Mouse (Mus musculus): ENCODE measurements around the gene Olfr66. TPM values are rescaled to one million over a fixed set of nuclear protein-coding genes. Genes with fewer than 3 reads are reported as not detected.

Gene Olfr66
- total RNA-seq (2021) (not detected), polyA plus RNA-seq (2012; rRNA removed) (not detected in 2 replicates)
- long read RNA-seq, result 0 reads

DNA sequence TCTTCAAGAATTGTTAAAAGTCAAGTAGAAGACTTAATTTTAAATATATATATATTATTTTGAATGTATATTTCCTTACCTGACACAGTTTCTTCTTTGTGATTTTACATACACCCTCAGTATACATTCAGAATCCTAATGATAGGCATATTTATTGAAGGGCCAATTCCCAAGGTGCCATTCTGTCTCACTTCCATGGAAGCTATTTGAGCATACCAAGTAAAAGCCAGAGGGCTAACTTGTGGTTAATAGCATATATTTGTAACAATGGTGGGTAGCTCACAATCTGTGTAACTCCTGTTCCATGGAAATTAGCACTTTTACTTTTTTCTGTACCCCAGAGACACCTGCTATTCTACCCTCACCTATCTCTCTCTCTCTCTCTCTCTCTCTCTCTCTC is at the start of gene Olfr66:
Gene Olfr66, minus strand, starts transcription at position 101 of the 400 bp plus-strand sequence.
- no peak for DNase-seq

DNA sequence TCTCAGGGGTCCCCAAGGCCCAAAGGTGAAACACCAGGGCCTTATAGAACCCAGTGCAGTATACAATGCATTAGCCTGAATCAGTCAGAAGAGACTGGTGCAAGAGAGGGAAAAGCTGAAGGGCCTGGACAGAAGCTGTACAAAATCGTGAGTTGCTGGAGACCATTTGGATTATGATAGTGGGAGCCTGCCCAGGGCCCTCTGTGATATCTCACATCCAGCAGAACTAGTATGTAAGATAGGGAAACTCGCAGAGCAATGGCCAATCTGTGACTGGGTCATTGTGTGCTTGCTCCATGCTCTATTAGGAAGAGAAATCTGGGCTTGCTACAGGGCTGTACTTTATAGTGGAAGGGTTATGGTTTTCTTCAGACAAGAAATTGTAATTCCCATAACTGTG is 48.2 kb upstream of the Olfr66 start, which contains the start of gene Olfr632:
Gene Olfr632, plus strand, starts transcription at position 84 of the 400 bp plus-strand sequence.
- no peak for DNase-seq

DNA sequence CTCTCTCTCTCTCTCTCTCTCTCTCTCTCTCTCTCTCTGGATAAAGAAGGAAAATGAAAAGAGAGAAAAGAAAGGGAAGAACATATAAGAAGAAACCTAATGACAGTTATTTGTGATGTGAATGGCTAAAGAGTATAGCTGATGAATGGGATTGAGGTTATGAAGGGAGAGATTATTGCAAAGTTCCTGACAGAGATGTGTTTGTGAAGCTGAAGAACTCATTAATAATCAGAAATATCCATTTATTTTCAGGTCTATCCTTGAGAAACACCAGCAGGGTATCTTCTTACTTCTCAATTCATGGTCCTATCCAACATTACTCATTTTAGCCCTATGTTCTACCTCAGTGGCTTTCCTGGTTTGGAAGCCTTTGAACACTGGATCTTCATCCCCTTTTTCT is 42.5 kb upstream of the Olfr66 start, which contains the start of gene Olfr631:
Gene Olfr631, plus strand, starts transcription at position 301 of the 400 bp plus-strand sequence.
- no peak for DNase-seq

DNA sequence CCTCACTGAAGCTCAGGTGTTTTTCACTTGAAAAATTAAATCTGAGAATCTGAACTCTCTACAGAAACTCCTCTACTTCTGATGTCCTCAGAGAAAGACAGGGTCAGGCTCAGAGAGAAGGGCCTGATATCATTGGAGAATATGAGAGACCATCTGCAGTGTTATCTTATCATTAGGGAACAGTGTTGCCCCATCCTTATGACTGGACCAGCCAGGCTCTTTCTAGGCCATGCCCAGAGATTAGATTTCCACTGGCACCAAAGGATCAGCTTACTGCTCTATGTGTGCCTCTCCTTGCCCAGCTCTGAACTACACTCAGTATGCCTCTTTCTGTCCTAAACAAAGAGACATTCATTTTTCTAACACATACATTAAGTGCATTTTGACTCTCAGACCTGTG is 29.3 kb upstream of the Olfr66 start:
- DNase-seq, result no peak

DNA sequence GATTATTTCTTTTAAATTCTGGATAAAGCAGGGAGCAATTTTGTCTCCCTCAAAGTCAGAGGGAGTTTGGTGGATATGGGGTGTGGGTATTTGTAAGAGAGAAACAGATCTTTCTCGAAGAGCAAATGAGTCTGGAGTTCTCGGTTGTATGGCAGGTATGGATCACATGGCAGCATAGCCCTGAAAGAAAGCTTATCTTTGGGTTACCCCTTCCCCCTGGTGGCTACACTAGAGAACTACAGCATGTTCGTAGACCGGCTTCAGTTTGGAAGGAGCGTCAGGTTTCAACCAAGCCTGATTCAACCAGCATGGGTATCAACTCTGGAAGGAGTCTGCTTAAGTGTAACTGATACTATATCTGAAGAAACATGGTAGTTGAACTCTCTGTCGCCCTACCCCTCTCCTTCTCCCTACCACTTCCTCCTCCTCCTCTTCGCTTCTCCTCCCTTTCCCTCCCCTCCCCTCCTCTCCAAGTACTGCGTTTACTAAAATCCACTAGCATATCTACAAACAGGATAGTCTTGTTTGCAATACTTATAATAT is 27.0 kb upstream of the Olfr66 start:
- DNase-seq, result no peak

DNA sequence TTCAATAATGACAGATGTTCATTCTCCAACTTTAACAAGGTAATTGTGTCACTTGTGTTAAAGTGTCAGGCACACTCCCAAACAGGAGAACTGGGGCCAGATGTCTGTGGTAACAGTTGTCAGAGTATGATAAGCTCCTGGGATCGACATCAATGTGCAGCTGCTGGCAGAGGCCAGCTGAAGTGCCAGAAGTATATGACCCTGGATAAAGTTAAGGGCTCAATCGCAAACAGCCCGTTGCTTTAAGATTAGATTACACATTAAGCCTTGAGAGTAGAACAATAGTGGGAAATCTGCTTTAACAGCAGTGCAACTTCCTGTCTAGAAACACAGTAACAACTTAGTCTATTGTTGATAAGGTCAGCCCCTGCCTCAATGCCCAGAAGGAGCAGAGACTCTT is 24.0 kb upstream of the Olfr66 start:
- no peak for DNase-seq

GRCm38 (mm10) chr7:103903187-103903586 is 17.1 kb upstream of the Olfr66 start, which contains the start of gene Olfr65:
Olfr65 (plus strand) TSS chr7:103903487.
- DNase-seq, result no peak

- no peak for DNase-seq
These were observed 8.3 kb upstream of the Olfr66 start, which contains the start of gene Olfr64 for GRCm38 (mm10) chr7:103894385-103894784. Olfr64 (minus strand) TSS chr7:103894485.

DNA sequence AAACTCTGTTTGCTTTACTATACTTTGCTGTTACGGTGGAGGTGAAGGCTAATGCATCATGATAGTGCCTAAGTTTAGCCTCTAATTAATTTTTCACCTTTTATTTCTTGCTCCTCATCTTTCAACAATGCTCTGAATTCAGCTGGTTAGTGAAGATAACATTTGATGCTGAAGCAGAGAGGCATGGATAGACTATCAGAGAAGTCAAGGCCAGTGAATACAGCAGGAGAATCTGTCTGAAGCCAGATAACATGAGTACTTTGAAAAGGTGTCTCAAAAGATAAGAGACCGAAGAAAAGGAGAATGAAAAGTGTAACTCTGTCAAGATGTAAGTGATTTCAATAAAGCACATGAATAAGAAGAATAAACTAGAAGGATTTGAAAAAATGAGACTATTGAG is 9.0 kb downstream of the Olfr66 start:
- DNase-seq, result no peak

- DNase-seq, result no peak
These were observed 11.6 kb downstream of the Olfr66 start for GRCm38 (mm10) chr7:103874451-103874850.

- DNase-seq, result no peak
These were observed 13.0 kb downstream of the Olfr66 start for GRCm38 (mm10) chr7:103873064-103873463.

DNA sequence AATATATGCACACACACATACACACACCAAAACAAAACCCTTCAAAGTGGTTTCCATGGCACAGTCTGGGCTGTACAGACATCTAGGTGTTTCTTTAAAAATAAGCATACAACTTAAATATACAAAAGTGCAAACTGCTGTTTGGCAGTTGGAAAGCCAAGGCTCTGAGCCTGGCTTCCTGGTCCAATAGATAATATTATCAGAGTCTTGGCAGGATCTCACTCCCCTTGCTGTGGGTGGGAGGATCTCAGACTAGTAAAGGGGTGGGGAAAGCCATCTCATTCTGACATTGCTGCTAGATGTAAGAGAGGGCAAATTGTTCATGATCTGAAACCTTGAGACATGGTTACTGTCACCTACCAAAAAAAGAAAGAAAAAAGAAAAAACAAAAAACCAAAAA is 15.4 kb downstream of the Olfr66 start:
- no peak for DNase-seq

DNA sequence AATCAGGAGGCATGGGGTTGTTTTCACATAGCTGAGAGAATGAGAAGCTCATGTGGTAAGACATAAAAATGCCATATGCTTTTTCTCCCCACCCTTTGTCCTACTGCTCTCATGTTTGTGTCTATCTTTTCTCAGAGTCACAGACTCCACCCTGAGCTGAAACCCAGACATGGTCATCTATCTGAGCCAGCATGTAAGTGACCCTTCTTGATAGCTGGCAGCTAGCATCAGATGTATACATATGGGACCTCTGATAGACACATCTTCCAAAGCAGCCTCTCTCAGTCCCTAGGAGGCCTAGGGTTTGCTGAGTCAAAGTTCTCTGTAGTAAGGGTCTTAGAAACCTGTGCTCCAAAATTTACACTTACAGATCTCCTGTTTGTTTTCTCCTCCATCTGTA is 20.3 kb downstream of the Olfr66 start:
- no peak for DNase-seq

DNA sequence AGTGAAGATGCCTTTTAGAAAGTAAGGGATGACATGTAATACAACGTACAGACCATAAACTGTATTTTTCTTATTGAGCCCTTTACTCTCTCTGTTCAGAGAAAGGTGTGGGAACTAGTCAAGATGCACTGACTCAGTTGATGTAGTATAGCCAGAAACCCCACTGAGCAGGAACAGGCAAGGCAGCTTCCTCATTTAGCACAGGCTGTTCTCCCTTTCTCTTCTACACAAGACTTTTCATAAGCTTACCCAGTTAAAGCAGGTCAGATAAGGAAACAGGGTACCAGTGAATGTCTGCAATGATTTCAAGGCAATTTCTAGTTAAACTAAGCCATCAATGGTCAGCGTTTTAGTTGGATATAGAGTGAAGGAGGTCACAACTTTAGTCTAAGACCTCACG is 24.5 kb downstream of the Olfr66 start:
- DNase-seq, result no peak

DNA sequence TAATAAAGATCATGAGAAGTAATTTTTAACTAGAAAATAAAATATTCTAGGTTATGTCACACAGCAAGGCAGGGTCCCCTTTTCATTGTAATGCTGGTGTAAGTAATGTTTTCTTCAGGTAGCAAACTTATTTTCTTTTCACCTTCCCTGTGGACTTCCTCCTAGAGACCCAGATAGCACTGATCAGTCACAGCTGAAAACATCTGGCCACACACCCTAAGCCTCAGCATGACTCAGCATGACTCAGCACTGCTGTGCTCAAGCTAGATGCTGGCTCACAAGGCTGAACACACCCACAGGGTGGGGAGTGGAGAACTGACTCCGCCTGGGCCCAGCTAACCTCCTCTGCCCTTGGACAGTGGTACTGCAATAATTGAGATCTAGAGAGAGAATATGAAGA is 25.2 kb downstream of the Olfr66 start:
- peak; percentile 76 for DNase-seq

DNA sequence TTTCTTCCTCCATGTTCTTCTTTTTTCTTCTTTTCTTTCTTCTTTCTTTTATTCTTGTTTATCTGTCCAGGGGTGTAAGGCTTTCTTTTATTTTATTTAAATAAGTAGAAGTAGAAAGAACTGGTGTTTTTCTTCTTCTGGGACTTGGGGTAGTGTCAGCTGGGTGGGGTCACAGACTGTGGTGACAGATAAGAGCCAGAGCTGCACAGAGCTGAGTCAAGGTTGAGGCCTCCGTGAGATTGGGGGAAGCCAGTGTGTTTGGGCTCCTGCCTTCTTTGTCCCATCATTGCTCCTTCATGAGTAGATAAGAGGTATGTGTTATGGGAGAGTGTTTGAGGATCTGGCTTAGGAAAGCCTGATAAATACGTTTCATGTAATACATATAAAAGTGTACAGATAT is 27.0 kb downstream of the Olfr66 start:
- DNase-seq, result no peak

DNA sequence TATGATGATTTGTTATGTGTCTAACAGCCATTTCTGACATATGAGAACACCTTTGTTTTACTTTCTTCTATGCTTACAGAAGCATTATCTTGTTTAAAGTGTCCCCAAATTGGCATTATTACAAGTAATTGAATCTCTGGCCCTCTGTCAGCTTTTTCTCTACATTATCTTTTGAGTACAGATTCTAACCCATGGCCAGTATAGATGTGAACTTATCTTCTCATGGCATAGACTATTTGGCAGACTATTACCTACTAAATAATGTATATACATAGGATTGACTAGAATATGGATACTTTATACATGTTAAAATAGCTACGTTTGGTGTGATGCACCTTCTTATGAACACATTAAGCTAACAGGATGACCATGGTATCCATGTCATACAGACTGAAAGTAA is 31.4 kb downstream of the Olfr66 start:
- DNase-seq, result no peak

GRCm38 (mm10) chr7:103853090-103853489 is 33.0 kb downstream of the Olfr66 start, which contains the start of gene Hbb-y:
Hbb-y (minus strand) TSS chr7:103853216.
- no peak for DNase-seq

DNA sequence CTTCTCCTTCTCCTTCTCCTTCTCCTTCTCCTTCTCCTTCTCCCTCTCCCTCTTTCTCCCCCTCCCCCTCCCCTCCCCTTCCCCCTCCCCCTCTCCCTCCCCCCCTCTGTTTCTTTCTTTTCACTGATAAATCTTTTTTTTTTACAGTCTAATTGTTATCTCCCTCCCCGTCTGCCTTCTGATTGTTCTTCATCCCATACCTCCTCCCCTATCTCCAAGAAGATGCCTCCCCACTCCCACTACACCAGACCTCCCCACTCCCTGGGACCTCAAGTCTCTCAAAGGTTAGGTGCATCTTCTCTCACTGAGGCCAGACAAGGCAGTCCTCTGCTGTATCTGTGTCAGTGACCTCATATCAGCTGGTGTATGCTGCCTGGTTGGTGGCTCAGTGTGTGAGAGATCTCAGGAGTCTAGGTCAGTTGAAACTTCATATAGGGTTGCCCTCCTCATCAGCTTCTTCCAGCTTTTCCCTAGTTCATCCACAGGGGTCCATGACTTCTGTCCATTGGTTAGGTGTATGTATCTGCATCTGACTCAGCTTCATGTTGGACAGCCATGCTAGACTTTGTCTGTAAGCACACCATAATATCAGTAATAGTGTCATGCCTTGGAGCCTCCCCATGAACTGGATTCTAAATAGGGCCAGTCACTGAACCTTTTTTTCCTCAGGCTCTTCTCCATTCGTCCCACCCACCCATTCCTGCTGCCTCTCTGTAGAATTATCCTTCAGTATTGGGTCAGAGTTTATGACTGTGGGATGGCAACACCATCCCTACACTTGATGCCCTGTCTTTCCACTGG is 41.3 kb downstream of the Olfr66 start:
- no peak for DNase-seq

GRCm38 (mm10) chr7:103843034-103843433 is 43.0 kb downstream of the Olfr66 start, which contains the start of gene Hbb-bh1:
Hbb-bh1 (minus strand) TSS chr7:103843164.
- DNase-seq, result no peak

- DNase-seq, result no peak
These were observed 45.8 kb downstream of the Olfr66 start, which contains the start of gene Hbb-bh2 for GRCm38 (mm10) chr7:103840268-103840667. Hbb-bh2 (minus strand) TSS chr7:103840520.
